ENCODE assay signal across 17 mouse cellular contexts in genomic region chr11:94414042-94414441, GRCm38 (mm10). TPM values are rescaled to one million over a fixed set of nuclear protein-coding genes. Genes with fewer than 3 reads are reported as not detected.
DNase-seq lines count a peak whose midpoint lies in the region; ATAC-seq lines count a peak whose summit lies in the region.
"Had no signal": no experiment of that assay in that cellular context is flagged by ENCODE, and none has a peak within 500 bp of the region (broad histone marks: within the 10 kb centered on the region; RNA-seq: fewer than 3 reads in every experiment).

No protein-coding gene starts in this region.

- H3K4me3 ChIP-seq in heart, embryonic 13.5 days = no peak overlapping the region
- no peak overlapping the region for H3K4me3 ChIP-seq in forebrain, embryonic 16.5 days (replicated peaks; ENCODE audit: low read length)
- no peak overlapping the region for H3K4me3 ChIP-seq in midbrain, embryonic 13.5 days (replicated peaks)
- H3K4me3 ChIP-seq: erythroblast, embryonic 14.5 days; kidney, embryonic 15.5 days; limb, embryonic 13.5 days had no signal

- no peak for DNase-seq in heart, adult 11 months
- peak; percentile 64 for DNase-seq in brain, adult 2 months (ENCODE audit: low read depth, low spot score)
- no peak for DNase-seq in adrenal gland, postnatal 4 days (ENCODE audit: low spot score in 2 of 2)
- no peak for DNase-seq in spleen, postnatal 10 days (ENCODE audit: low spot score in 2 of 2)
- DNase-seq: B cell, adult 2 months; gastrocnemius, postnatal 14 days; heart, postnatal 14 days; layer of hippocampus, postnatal 36 days had no signal

- H3K9me3 ChIP-seq in heart, embryonic 13.5 days = no peaks in the 10 kb centered on the region
- no peaks in the 10 kb centered on the region for H3K9me3 ChIP-seq in forebrain, embryonic 16.5 days (ENCODE audit: control insufficient read depth, low read length)
- no peaks in the 10 kb centered on the region for H3K9me3 ChIP-seq in midbrain, embryonic 13.5 days
- H3K9me3 ChIP-seq: G1E; kidney, embryonic 15.5 days; limb, embryonic 13.5 days had no signal

- peaks cover 44% of the 10 kb centered on the region for H3K4me1 ChIP-seq in heart, embryonic 13.5 days
- peaks cover 32% of the 10 kb centered on the region for H3K4me1 ChIP-seq in forebrain, embryonic 16.5 days (replicated peaks; ENCODE audit: control insufficient read depth, insufficient read depth, low read length)
- peaks cover 69% of the 10 kb centered on the region for H3K4me1 ChIP-seq in midbrain, embryonic 13.5 days (replicated peaks)

- peak overlapping the region; percentile 4; the same call in 1 of the 2 replicates for H3K9ac ChIP-seq in heart, embryonic 13.5 days
- peak overlapping the region; percentile 47 for H3K9ac ChIP-seq in forebrain, embryonic 16.5 days (replicated peaks; ENCODE audit: low read depth, low read length)
- peak overlapping the region; percentile 55 for H3K9ac ChIP-seq in midbrain, embryonic 13.5 days (replicated peaks)
- H3K9ac ChIP-seq: kidney, embryonic 15.5 days had no signal

- peaks cover 87% of the 10 kb centered on the region for H3K27me3 ChIP-seq in heart, embryonic 13.5 days (replicated peaks)
- no peaks in the 10 kb centered on the region for H3K27me3 ChIP-seq in forebrain, embryonic 16.5 days (replicated peaks; ENCODE audit: control insufficient read depth, insufficient read depth, low read length)
- no peaks in the 10 kb centered on the region for H3K27me3 ChIP-seq in midbrain, embryonic 13.5 days
- H3K27me3 ChIP-seq: limb, embryonic 13.5 days had no signal

- ATAC-seq in heart, embryonic 13.5 days (ENCODE audit: extremely low read depth, insufficient number of reproducible peaks, low FRiP score, low TSS enrichment) = no peak
- ATAC-seq in forebrain, embryonic 16.5 days = peak; percentile 13
- ATAC-seq in midbrain, embryonic 13.5 days = peak; percentile 21
- ATAC-seq in monocyte, adult 5-6 weeks (replicated peaks; ENCODE audit: insufficient number of reproducible peaks, low FRiP score, low TSS enrichment, poor library complexity, severe bottlenecking) = no peak

- WGBS in heart, embryonic 13.5 days = 50% methylated on average over 4 of the region's 4 CpGs
- WGBS in forebrain, embryonic 16.5 days = 49% methylated on average over 4 of the region's 4 CpGs
- WGBS in midbrain, embryonic 13.5 days = 61% methylated on average over 4 of the region's 4 CpGs

- peak overlapping the region; percentile 67; the same call in 1 of the 2 replicates for H3K27ac ChIP-seq in heart, embryonic 13.5 days (replicated peaks)
- H3K27ac ChIP-seq in forebrain, embryonic 16.5 days (ENCODE audit: low read length) = peak overlapping the region; percentile 86
- peak overlapping the region; percentile 81 for H3K27ac ChIP-seq in midbrain, embryonic 13.5 days
- H3K27ac ChIP-seq: kidney, embryonic 15.5 days; limb, embryonic 13.5 days; macrophage had no signal

- H3K4me2 ChIP-seq in heart, embryonic 13.5 days = no peak overlapping the region
- no peak overlapping the region for H3K4me2 ChIP-seq in forebrain, embryonic 16.5 days (ENCODE audit: low read length)
- H3K4me2 ChIP-seq in midbrain, embryonic 13.5 days (replicated peaks) = peak overlapping the region; percentile 37
- H3K4me2 ChIP-seq: kidney, embryonic 15.5 days; limb, embryonic 13.5 days had no signal

- peaks cover 5% of the 10 kb centered on the region; the same call in 1 of the 2 replicates for H3K36me3 ChIP-seq in heart, embryonic 13.5 days
- H3K36me3 ChIP-seq in forebrain, embryonic 16.5 days (ENCODE audit: control insufficient read depth, insufficient read depth) = no peaks in the 10 kb centered on the region
- H3K36me3 ChIP-seq in midbrain, embryonic 13.5 days = peaks cover 56% of the 10 kb centered on the region
- H3K36me3 ChIP-seq: G1E had no signal

RNA-seq across cellular contexts. Expression of gene Abcc3, which starts 21.2 kb away (rescaled TPM):
- 0.96 and 1.6 TPM in 2 replicates for polyA plus RNA-seq in heart, embryonic 13.5 days (2015; fragmentation: Nextera tagmentation; extraction: Ambion mirVana)
- 0.18 and 0.55 TPM in 2 replicates for polyA plus RNA-seq in forebrain, embryonic 16.5 days (2015; fragmentation: Nextera tagmentation; extraction: Ambion mirVana)
- 0.46 and 0.90 TPM in 2 replicates for polyA plus RNA-seq in midbrain, embryonic 13.5 days (2015; fragmentation: Nextera tagmentation; extraction: Ambion mirVana)
- 10 to 100 TPM in 1 of 2 experiments, 1 to 10 TPM in 1; 7.9 to 11.7 TPM for total RNA-seq in adrenal gland, postnatal 4 days (2021)
- total RNA-seq in monocyte, adult 5-6 weeks (2017) = 0.39 to 1.8 TPM (median 0.64 TPM) in 3 replicates
- polyA plus RNA-seq: G1E had no signal

RNA-seq across cellular contexts. Expression of gene Cacna1g, which starts 60.0 kb away (rescaled TPM):
- polyA plus RNA-seq in heart, embryonic 13.5 days (2015; fragmentation: Nextera tagmentation; extraction: Ambion mirVana) = 3.4 and 5.8 TPM in 2 replicates
- 5.4 and 12.1 TPM in 2 replicates for polyA plus RNA-seq in forebrain, embryonic 16.5 days (2015; fragmentation: Nextera tagmentation; extraction: Ambion mirVana)
- polyA plus RNA-seq in midbrain, embryonic 13.5 days (2015; fragmentation: Nextera tagmentation; extraction: Ambion mirVana) = 10.5 and 12.4 TPM in 2 replicates
- total RNA-seq in adrenal gland, postnatal 4 days (2021) = 10 to 100 TPM in 1 of 2 experiments, 1 to 10 TPM in 1; 8.7 to 12.0 TPM
- total RNA-seq in monocyte, adult 5-6 weeks (2017) = not detected in 3 replicates
- polyA plus RNA-seq: G1E, macrophage had no signal

Comparison
In these comparisons a context has a peak if more than half of its experiments do, and no peak if none do; other contexts are left out.
1. ATAC-seq: peak in forebrain, embryonic 16.5 days (single experiment) and midbrain, embryonic 13.5 days (single experiment); none in heart, embryonic 13.5 days (single experiment) and monocyte, adult 5-6 weeks (single experiment).
2. H3K9ac ChIP-seq: peak in every context shown above with its lines; median percentile 55 in midbrain, embryonic 13.5 days; 47 in forebrain, embryonic 16.5 days; 4 in heart, embryonic 13.5 days.
3. Peak in every context shown above with its lines, with median percentiles within 50 percentile points of each other: H3K27ac ChIP-seq.